Mouse (Mus musculus) CD8-positive naive resting alpha-beta T cell, adult 57 days (primary cell): ENCODE results near the gene Slc20a1. TPM values are rescaled to one million over a fixed set of nuclear protein-coding genes. Genes with fewer than 3 reads are reported as not detected.

Experiments
- total RNA-seq: library from RNA; stranded (reverse); gene quantifications from one replicate; pipeline ENCODE4 v1.2.4, GENCODE M21; 2023

The Slc20a1 gene
- 307 TPM for total RNA-seq

DNA sequence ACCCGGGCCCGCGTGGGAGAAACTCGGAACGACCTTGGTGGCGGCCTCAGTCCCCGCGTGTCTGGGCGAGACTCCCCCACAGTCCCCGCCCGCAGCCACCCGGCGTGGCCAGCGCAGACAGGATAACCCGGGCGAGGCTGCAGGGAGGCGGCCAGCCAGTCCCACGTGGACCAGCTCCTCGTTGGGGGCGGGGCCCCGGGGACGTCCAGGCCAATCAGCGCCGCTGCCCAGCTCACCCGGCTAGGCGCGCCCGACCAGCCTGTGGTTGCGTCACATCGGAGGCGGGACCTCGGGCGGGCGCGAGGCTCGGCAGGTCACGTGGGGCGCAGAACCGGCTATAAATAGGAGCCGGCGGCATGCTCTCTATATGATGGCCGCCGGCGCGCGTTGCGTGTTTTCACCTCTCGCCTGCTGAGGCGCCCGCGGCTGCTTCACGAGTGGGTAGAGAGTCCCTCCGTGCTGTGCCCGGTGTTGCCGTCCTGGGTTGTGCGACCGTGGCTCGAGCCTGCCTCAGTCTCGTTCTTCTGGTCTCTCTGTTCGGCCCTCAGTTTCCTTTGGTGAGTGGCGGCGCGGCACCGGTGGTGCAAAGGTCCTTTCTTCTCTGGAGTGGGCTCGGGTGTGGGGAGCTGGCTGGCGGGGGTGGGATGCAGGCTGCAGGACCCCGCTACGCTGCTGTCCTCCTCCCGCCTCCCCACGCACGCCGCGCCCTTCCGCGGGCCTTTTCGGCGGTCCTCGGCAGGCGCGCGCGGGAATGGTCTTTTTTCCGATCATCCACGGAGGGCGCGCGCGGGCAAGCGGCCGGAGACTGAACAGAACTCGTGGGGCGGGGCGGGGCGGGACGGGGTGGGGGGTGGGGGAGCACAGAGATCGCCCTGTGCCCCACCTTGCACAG, at the start of gene Slc20a1:
Gene Slc20a1, plus strand, starts transcription at position 329 of the 892 bp plus-strand sequence.

Other genes starting within 250 kb of the Slc20a1 start
- gene Zc3h6, start 231.4 kb upstream of the Slc20a1 start, total RNA-seq: 12.2 TPM
- gene Gm10762, start 231.0 kb upstream of the Slc20a1 start, total RNA-seq: 4.7 TPM
- not detected for gene Vinac1, start 150.6 kb upstream of the Slc20a1 start, total RNA-seq
- gene Ttl, start 132.8 kb upstream of the Slc20a1 start, total RNA-seq: 5.4 TPM
- 48.7 TPM for gene Polr1b, start 97.8 kb upstream of the Slc20a1 start, total RNA-seq
- 14.9 TPM for gene Chchd5, start 69.1 kb upstream of the Slc20a1 start, total RNA-seq
- gene Ckap2l, start 98.4 kb downstream of the Slc20a1 start, total RNA-seq: 0.89 TPM
- not detected for gene Il1a, start 111.2 kb downstream of the Slc20a1 start, total RNA-seq
- 9.2 TPM for gene Il1b, start 172.4 kb downstream of the Slc20a1 start, total RNA-seq